Mouse (Mus musculus): ENCODE results near the gene Olfr520.
"Not testable (repeated sequence)": the region's sequence is repeated elsewhere in the genome, so short reads cannot be mapped to it uniquely, and the experiment has no call there.

Gene Olfr520

DNA sequence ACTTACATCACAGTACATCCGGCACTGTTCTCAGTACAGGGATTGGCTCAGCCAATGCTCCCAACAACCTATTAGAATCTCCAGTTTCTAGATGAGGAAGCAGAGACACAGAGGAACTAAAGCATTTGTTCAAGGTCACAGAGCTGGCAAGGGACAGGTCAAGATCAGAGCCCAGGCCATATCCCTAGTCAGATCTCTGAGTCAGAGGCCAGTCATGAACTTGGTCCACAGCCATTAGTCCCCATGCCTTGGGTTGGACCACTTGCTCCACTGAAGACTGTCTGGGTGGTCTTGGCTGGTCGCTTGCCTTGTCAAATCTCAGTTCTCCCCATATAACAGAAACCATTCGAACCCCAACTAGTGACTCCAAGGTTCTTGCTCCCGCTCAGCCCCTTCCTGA is 17.6 kb upstream of the Olfr520 start:
- no peak for DNase-seq (ENCODE audit: low spot score)

- no peak for DNase-seq (ENCODE audit: low spot score)
Observed at GRCm38 (mm10) chr7:99716536-99716935, 13.5 kb upstream of the Olfr520 start.

DNA sequence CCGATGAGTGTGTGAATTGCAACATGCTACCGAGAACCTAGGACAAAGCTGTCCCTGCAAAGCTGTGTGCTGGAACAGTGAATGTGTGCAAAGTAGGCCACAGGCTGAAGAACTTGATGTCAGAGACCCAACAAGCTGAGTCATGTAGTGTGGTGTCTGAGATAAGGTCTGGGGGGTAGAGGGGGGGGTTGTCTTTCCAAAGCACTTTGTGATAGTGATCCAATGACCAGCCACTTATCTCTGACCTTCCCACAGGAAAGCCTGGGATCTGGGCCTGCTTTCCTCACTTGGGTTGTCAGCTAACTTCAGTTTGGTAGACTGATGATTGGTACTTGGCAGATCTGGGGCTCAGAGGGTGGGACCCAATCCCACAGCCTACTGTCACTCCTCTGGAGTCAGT is 4.5 kb downstream of the Olfr520 start:
- DNase-seq (ENCODE audit: low spot score) = no peak

GRCm38 (mm10) chr7:99735491-99735890 is 5.4 kb downstream of the Olfr520 start:
- DNase-seq (ENCODE audit: low spot score) = not testable (repeated sequence)

- DNase-seq (ENCODE audit: low spot score) = no peak
Observed at GRCm38 (mm10) chr7:99739276-99739675, 9.2 kb downstream of the Olfr520 start.

DNA sequence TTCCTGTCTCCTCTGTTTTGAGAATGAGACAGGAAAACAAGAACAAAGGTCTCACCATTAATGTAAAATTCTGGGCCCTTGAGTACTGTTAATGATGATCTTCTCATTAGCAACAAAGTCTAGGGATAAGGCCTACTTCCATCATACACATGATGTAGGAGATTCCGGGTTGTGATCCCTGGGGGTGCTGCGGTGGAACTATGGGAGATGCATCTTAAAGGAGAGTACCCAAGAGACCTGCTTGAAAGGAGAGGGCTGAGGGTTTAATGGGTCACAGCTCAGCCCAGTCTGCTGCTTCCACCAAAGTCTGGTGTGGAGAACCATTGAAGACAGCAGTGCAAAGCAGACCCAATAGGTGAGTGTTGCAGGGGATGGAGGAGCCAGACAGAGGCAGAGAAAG is 33.1 kb downstream of the Olfr520 start, which contains the start of gene Olfr521:
Gene Olfr521, plus strand, starts transcription at position 301 of the 400 bp plus-strand sequence.
- DNase-seq (ENCODE audit: low spot score) = no peak

- DNase-seq (ENCODE audit: low spot score) = no peak
Observed at GRCm38 (mm10) chr7:99781385-99781784, 51.3 kb downstream of the Olfr520 start.

DNA sequence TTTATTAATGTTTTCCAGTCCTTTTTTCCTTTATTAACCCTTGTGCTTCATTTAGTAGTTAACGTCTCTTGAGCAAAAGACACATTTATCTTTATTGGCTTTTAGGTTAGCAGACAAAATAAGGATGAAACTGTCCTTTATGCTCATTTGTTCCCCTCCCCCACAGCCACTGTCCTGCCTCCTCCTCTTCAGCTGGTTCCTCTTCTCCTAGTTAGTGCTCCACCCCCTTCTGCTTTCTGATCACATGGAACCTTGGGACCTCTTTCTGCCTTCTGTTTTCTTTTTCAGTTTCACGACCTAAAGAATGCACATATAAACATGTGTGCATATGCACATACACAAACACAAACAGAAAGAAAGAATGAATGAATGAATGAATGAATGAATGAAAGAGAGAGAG is 51.8 kb downstream of the Olfr520 start:
- no peak for DNase-seq (ENCODE audit: low spot score)

GRCm38 (mm10) chr7:99783421-99783820 is 53.3 kb downstream of the Olfr520 start:
- no peak for DNase-seq (ENCODE audit: low spot score)

DNA sequence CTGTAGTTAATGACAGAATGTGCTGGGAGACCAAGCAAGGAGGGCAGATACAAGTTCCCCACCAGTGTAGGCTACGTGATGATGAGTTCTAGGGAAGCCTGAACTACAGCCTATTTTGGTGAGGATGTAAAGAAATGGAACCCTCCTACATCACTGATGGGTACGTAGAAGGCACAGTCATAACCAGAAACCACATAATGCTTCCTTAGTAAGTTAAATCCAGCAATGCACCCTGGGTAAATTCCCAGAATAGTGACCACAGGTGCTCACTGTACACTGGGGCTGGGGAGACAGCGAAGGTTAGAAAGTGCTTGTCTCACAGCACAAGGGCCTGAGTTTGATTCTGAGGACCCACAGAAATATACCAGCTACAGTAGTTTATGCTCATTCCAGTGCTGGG is 55.5 kb downstream of the Olfr520 start:
- DNase-seq (ENCODE audit: low spot score) = no peak

All from testis, postnatal 10 days (tissue).